Mouse (Mus musculus) neural tube, embryonic 13.5 days (tissue): ENCODE measurements around the gene Kpnb1. TPM values are rescaled to one million over a fixed set of nuclear protein-coding genes. Genes with fewer than 3 reads are reported as not detected.
"Not testable (repeated sequence)": the region's sequence is repeated elsewhere in the genome, so short reads cannot be mapped to it uniquely, and the experiment has no call there.

Experiments used
- ATAC-seq: fragments of 200-750 bp; cut with Nextera tagmentation; 2 replicates; pipeline ENCODE4 v1.8.0; 2017; ENCODE audit warnings: low read depth, mild to moderate bottlenecking, moderate TSS enrichment, moderate library complexity
- H3K27ac ChIP-seq: fragments of 300-500 bp; sonication (generic); replicated peaks from 2 replicates; pipeline ENCODE4 v1.5.1; 2015; ENCODE audit warnings: moderate library complexity, mild to moderate bottlenecking, inconsistent platforms
- H3K27me3 ChIP-seq: fragments of 300-500 bp; sonication (generic); 2 replicates; pipeline ENCODE4 v1.6.1; 2015; ENCODE audit warnings: mild to moderate bottlenecking, inconsistent platforms
- H3K36me3 ChIP-seq: fragments of 300-500 bp; sonication (generic); 2 replicates; pipeline ENCODE4 v1.6.1; 2015; ENCODE audit warnings: mild to moderate bottlenecking, inconsistent platforms
- H3K4me1 ChIP-seq: fragments of 300-500 bp; sonication (generic); replicated peaks from 2 replicates; pipeline ENCODE4 v1.6.1; 2015; ENCODE audit warnings: inconsistent platforms
- H3K4me2 ChIP-seq: fragments of 300-500 bp; sonication (generic); 2 replicates; pipeline ENCODE4 v1.6.1; 2015; ENCODE audit warnings: inconsistent platforms, mild to moderate bottlenecking, moderate library complexity
- H3K4me3 ChIP-seq: fragments of 300-500 bp; sonication (generic); 2 replicates; pipeline ENCODE4 v1.5.1; 2015; ENCODE audit warnings: mild to moderate bottlenecking, inconsistent platforms
- H3K9ac ChIP-seq: fragments of 300-500 bp; sonication (generic); 2 replicates; pipeline ENCODE4 v1.6.1; 2015; ENCODE audit warnings: moderate library complexity, mild to moderate bottlenecking, inconsistent platforms
- H3K9me3 ChIP-seq: fragments of 300-500 bp; sonication (generic); 2 replicates; pipeline ENCODE4 v1.6.1; 2016; ENCODE audit warnings: inconsistent platforms
- WGBS: fragments of 180-500 bp; shearing (Covaris S2); methylation state at CpG from one replicate; pipeline ENCODE4 v1.1.7; 2015; 5-methylcytosine and 5-hydroxymethylcytosine counted together
- polyA plus RNA-seq: library from polyadenylated mRNA; unstranded; fragments of >200 nt; fragmentation: Nextera tagmentation; extraction: Ambion mirVana; gene quantifications from 2 replicates; pipeline ENCODE4 v1.2.1, GENCODE M21; 2015

Gene Kpnb1
- polyA plus RNA-seq, 1 experiment from 2014 or later = 31.0 TPM

GRCm38 (mm10) chr11:97198601-97199000 is 10.9 kb upstream of the Kpnb1 start:
- no peak for ATAC-seq
- Histone ChIP-seq H3K9ac (no peak overlapping the region), H3K36me3 (no peaks in the 10 kb centered on the region), H3K27ac (no peak overlapping the region), H3K9me3 (0 out of 2 replicates have a peak, but pooled peaks cover 3% of the 10 kb centered on the region), H3K4me1 (no peaks in the 10 kb centered on the region), H3K4me2 (no peak overlapping the region), H3K4me3 (no peak overlapping the region), H3K27me3 (no peaks in the 10 kb centered on the region)
- 21% methylated on average over 5 of the region's 5 CpGs for WGBS

- Histone ChIP-seq H3K4me3 (no peak overlapping the region), H3K9ac (no peak overlapping the region), H3K4me2 (no peak overlapping the region), H3K27ac (no peak overlapping the region), H3K4me1 (no peaks in the 10 kb centered on the region), H3K36me3 (no peaks in the 10 kb centered on the region), H3K9me3 (0 out of 2 replicates have a peak, but pooled peaks cover 3% of the 10 kb centered on the region), H3K27me3 (no peaks in the 10 kb centered on the region)
- WGBS = 81% methylated on average over 8 of the region's 8 CpGs
- no peak for ATAC-seq
Measured at GRCm38 (mm10) chr11:97197021-97197420, 9.3 kb upstream of the Kpnb1 start.

- 67% methylated on average over 12 of the region's 12 CpGs for WGBS
- no peak overlapping the region for H3K4me2 ChIP-seq
- no peak overlapping the region for H3K4me3 ChIP-seq
- ATAC-seq = no peak
- no peaks in the 10 kb centered on the region for H3K27me3 ChIP-seq
- 0 out of 2 replicates have a peak, but pooled peaks cover 3% of the 10 kb centered on the region for H3K9me3 ChIP-seq
- H3K4me1 ChIP-seq = no peaks in the 10 kb centered on the region
- H3K36me3 ChIP-seq = no peaks in the 10 kb centered on the region
- no peak overlapping the region for H3K9ac ChIP-seq
- no peak overlapping the region for H3K27ac ChIP-seq
Measured at GRCm38 (mm10) chr11:97196541-97196940, 8.9 kb upstream of the Kpnb1 start.

- Histone ChIP-seq H3K27me3 (no peaks in the 10 kb centered on the region), H3K36me3 (no peaks in the 10 kb centered on the region), H3K4me3 (no peak overlapping the region), H3K27ac (no peak overlapping the region), H3K9ac (no peak overlapping the region), H3K4me1 (peaks cover 12% of the 10 kb centered on the region), H3K9me3 (no peaks in the 10 kb centered on the region), H3K4me2 (no peak overlapping the region)
- ATAC-seq = no peak
Measured at GRCm38 (mm10) chr11:97192621-97192951, 4.9 kb upstream of the Kpnb1 start.

GRCm38 (mm10) chr11:97191915-97192620 is 4.4 kb upstream of the Kpnb1 start:
- no peaks in the 10 kb centered on the region for H3K9me3 ChIP-seq
- no peak overlapping the region for H3K4me2 ChIP-seq
- H3K9ac ChIP-seq = no peak overlapping the region
- H3K27ac ChIP-seq = no peak overlapping the region
- WGBS = 74% methylated on average over 6 of the region's 6 CpGs
- H3K27me3 ChIP-seq = no peaks in the 10 kb centered on the region
- H3K36me3 ChIP-seq = no peaks in the 10 kb centered on the region
- peaks cover 12% of the 10 kb centered on the region for H3K4me1 ChIP-seq
- no peak overlapping the region for H3K4me3 ChIP-seq
- ATAC-seq = no peak

- Histone ChIP-seq H3K36me3 (no peaks in the 10 kb centered on the region), H3K4me1 (peaks cover 20% of the 10 kb centered on the region), H3K4me3 (no peak overlapping the region), H3K9ac (no peak overlapping the region), H3K27me3 (no peaks in the 10 kb centered on the region), H3K4me2 (no peak overlapping the region), H3K9me3 (no peaks in the 10 kb centered on the region), H3K27ac (no peak overlapping the region)
- no peak for ATAC-seq
- WGBS = 91% methylated on average over 6 of the region's 6 CpGs
Measured at GRCm38 (mm10) chr11:97190992-97191391, 3.3 kb upstream of the Kpnb1 start.

GRCm38 (mm10) chr11:97189645-97190044 is 2.0 kb upstream of the Kpnb1 start:
- H3K4me2 ChIP-seq = peak overlapping the region; percentile 78; the same call in 1 of the 2 replicates
- not testable (repeated sequence) for H3K9ac ChIP-seq, H3K27me3 ChIP-seq, ATAC-seq, H3K4me3 ChIP-seq, H3K36me3 ChIP-seq, H3K9me3 ChIP-seq
- peaks cover 33% of the 10 kb centered on the region for H3K4me1 ChIP-seq
- H3K27ac ChIP-seq = 0 out of 2 replicates have a peak overlapping the region, but pooled peaks have one; percentile 10
- 90% methylated on average over 6 of the region's 6 CpGs for WGBS

GRCm38 (mm10) chr11:97189231-97189630 is 1.6 kb upstream of the Kpnb1 start:
- no peaks in the 10 kb centered on the region for H3K27me3 ChIP-seq
- peak overlapping the region; percentile 78 for H3K4me2 ChIP-seq
- whole genome bisulfite sequencing = 35% methylated on average over 3 of the region's 3 CpGs
- H3K4me1 ChIP-seq = peaks cover 37% of the 10 kb centered on the region
- H3K36me3 ChIP-seq = peaks cover 13% of the 10 kb centered on the region
- 0 out of 2 replicates have a peak overlapping the region, but pooled peaks have one; percentile 99 for H3K27ac ChIP-seq
- ATAC-seq = no peak
- no peak overlapping the region for H3K9ac ChIP-seq
- H3K9me3 ChIP-seq = no peaks in the 10 kb centered on the region
- peak overlapping the region; percentile 95 for H3K4me3 ChIP-seq

- Histone ChIP-seq H3K9me3 (no peaks in the 10 kb centered on the region), H3K36me3 (peaks cover 20% of the 10 kb centered on the region), H3K4me2 (peak overlapping the region; percentile 78), H3K4me1 (peaks cover 42% of the 10 kb centered on the region), H3K9ac (peak overlapping the region; percentile 78), H3K27ac (peak overlapping the region; percentile 99), H3K4me3 (peak overlapping the region; percentile 95), H3K27me3 (no peaks in the 10 kb centered on the region)
- WGBS = under 1% methylated on average over 15 of the region's 15 CpGs
- no peak for ATAC-seq
Measured at GRCm38 (mm10) chr11:97188643-97188955, 918 bp upstream of the Kpnb1 start.

- Histone ChIP-seq H3K27ac (peak overlapping the region; percentile 99), H3K9ac (peak overlapping the region; percentile 95), H3K9me3 (no peaks in the 10 kb centered on the region), H3K27me3 (no peaks in the 10 kb centered on the region), H3K4me2 (peak overlapping the region; percentile 67), H3K36me3 (peaks cover 34% of the 10 kb centered on the region), H3K4me1 (peaks cover 42% of the 10 kb centered on the region), H3K4me3 (peak overlapping the region; percentile 95)
- ATAC-seq = peak; percentile 77
- WGBS = 0% methylated on average over 54 of the region's 74 CpGs
Measured at GRCm38 (mm10) chr11:97186947-97187763, 526 bp downstream of the Kpnb1 start.

- H3K9ac ChIP-seq = peak overlapping the region; percentile 95
- no peak for ATAC-seq
- WGBS = 71% methylated on average over 5 of the region's 5 CpGs
Measured at GRCm38 (mm10) chr11:97185704-97186614, 1.7 kb downstream of the Kpnb1 start.

GRCm38 (mm10) chr11:97184875-97185274 is 2.8 kb downstream of the Kpnb1 start:
- WGBS = 84% methylated on average over 5 of the region's 5 CpGs
- H3K27me3 ChIP-seq = no peaks in the 10 kb centered on the region
- no peak overlapping the region for H3K4me3 ChIP-seq
- H3K27ac ChIP-seq = no peak overlapping the region
- H3K36me3 ChIP-seq = peaks cover 57% of the 10 kb centered on the region
- no peak overlapping the region; the same call in 1 of the 2 replicates for H3K9ac ChIP-seq
- peaks cover 42% of the 10 kb centered on the region for H3K4me1 ChIP-seq
- H3K9me3 ChIP-seq = no peaks in the 10 kb centered on the region
- no peak overlapping the region for H3K4me2 ChIP-seq
- ATAC-seq = no peak

More at GRCm38 (mm10) chr11:97185704-97186614, 1.7 kb downstream of the Kpnb1 start:
- H3K9me3 ChIP-seq = no peaks in the 10 kb centered on the region
- peak overlapping the region; percentile 95 for H3K4me3 ChIP-seq
- H3K4me2 ChIP-seq = peak overlapping the region; percentile 67
- no peak overlapping the region for H3K27ac ChIP-seq
- peaks cover 42% of the 10 kb centered on the region for H3K4me1 ChIP-seq
- no peaks in the 10 kb centered on the region for H3K27me3 ChIP-seq
- peaks cover 46% of the 10 kb centered on the region for H3K36me3 ChIP-seq
